Mouse (Mus musculus) layer of hippocampus, adult 11-12 months (tissue): ENCODE measurements around the gene Samd3.

Experiments used
- DNase-seq: peaks from one replicate; pipeline ENCODE4 v3.0.0; 2022; ENCODE audit warnings: low spot score

The Samd3 gene

GRCm38 (mm10) chr10:26229488-26229887 is at the start of gene Samd3:
Samd3 (plus strand) TSS chr10:26229707.
- no peak for DNase-seq

GRCm38 (mm10) chr10:26185289-26185688 is 44.2 kb upstream of the Samd3 start:
- peak; percentile 3 for DNase-seq

DNA sequence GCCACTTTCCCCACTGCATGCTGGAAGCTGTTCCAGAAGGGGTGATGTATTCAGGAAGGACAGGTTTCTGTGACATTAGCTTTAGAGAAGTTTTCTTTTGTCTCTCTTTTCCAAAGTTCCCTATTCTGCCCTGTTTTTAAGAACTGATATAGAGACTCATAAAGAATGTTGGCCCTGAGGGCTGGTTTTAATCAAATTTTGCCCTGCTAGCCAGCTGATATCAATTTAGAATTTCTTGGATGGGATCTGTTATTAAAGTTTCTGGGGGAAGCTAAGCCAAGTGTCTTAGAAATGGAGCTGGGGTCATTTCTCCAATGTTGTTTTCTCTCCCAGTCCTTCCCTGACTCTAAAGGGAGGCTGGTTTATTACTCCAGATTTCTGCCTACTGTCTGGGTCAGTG is 38.7 kb upstream of the Samd3 start:
- DNase-seq, result no peak

- DNase-seq, result no peak
These were observed 34.6 kb upstream of the Samd3 start for GRCm38 (mm10) chr10:26194892-26195291.

DNA sequence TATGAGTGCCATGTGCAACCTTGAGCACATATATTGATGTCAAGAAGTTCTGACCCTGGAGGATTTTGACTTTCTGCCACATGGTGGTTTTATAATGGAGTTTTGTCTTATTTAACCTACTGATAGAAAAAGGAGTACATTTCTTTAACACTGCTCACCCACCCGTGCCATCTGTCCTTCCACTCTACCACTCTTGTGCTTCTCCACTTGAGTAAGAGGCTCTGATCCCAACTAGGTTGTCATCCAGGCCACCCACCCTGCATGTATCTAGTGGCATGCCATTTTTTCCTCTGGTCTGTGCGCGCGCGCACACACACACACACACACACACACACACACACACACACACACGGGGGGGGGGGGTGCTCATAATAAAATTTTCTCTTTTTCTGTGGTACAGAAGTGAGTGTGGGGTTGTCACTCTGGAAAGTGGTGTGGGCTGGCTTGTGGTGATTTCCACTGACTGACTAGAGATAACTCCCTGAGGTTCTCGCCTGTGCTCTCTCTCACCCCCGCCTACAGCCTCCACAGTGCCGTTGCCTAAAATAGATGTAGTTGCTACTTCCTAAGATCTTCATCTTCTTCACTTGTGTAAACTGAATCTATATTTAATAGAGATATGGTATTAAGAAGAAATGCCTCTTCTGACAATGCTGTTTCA is 26.7 kb upstream of the Samd3 start:
- no peak for DNase-seq

DNA sequence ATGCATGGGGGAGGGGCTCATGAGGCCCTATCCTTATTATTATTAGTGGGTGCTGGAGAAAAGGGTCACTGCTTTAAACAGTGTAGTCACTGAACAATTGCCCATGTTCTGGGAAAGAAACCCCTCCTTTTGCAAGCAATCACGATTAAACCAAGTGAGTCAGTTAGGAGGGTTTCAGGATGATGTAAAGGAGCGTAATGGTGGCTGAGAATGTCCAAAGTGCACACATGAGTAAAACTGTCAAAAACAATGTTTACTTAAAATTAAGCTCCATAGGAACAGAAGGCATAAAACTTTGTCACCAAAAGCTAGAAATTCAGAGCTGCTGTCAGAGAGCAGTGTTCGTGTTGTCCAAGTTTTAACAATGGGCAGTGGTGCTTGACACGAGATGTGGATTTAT is 8.8 kb upstream of the Samd3 start:
- no peak for DNase-seq

DNA sequence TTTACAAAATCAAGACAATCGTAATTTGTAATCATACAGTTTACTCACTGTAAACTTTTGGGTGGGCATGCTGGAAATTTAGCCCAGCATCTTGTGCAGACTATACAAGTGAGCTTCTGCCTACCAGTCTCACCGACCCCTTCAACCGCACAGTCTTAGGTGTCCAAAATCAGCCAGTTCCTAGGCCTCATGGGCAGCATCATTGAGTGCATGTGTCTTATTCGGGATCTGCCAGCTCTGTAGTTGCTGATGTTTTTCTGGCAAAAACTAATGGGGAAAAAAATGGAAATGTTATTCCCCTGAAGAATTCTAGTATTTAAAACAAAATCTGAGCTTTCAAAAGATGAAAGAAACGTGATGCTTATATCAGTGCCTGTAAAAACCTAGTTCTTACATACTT is 3.3 kb upstream of the Samd3 start:
- no peak for DNase-seq

GRCm38 (mm10) chr10:26226734-26227133 is 2.8 kb upstream of the Samd3 start:
- no peak for DNase-seq

- no peak for DNase-seq
These were observed 1.3 kb upstream of the Samd3 start for GRCm38 (mm10) chr10:26228187-26228586.

GRCm38 (mm10) chr10:26232071-26232653 is 2.7 kb downstream of the Samd3 start:
- no peak for DNase-seq

GRCm38 (mm10) chr10:26238559-26238958 is 9.1 kb downstream of the Samd3 start:
- DNase-seq, result no peak

GRCm38 (mm10) chr10:26239090-26239489 is 9.6 kb downstream of the Samd3 start:
- no peak for DNase-seq

- no peak for DNase-seq
These were observed 13.7 kb downstream of the Samd3 start for GRCm38 (mm10) chr10:26243203-26243602.

GRCm38 (mm10) chr10:26244466-26244865 is 15.0 kb downstream of the Samd3 start:
- no peak for DNase-seq

DNA sequence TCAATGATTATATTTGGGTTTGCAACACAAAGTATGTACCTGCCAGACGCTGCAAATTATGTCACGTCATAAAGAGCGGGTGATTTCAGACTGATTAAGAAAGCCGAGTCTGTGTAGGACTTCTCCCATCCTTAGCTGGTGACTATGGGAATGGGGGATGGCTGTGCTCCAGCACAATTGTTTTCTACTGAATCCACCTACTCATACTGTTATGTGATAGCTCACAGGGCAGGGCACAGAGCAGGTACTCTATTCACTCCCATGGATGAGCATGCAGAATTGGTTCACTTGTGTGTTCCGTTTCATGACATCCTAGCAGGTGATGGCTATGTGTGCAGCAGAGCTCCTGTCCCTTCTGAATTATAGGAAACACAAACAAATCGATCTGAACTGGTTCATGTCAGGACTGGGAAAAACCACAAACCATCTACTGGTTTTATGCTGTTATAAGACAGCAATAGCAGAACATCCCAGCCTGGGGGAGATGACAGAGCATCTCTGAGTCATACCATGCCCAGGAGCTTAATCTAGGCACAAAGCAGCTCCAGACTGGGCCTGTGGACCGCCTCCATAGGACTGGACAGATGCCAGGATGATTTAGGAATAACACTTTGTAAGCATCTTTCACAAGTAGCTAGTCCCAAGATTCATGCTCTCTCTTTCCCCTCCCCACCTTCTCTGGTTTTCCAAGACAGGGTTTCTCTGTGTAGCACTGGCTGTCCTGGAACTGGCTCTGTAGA is 20.1 kb downstream of the Samd3 start:
- DNase-seq, result peak; percentile 35

- DNase-seq, result no peak
These were observed 30.4 kb downstream of the Samd3 start for GRCm38 (mm10) chr10:26259908-26260307.

GRCm38 (mm10) chr10:26263744-26264459 is 34.4 kb downstream of the Samd3 start:
- no peak for DNase-seq

- DNase-seq, result no peak
These were observed 45.9 kb downstream of the Samd3 start for GRCm38 (mm10) chr10:26275414-26275813.

DNA sequence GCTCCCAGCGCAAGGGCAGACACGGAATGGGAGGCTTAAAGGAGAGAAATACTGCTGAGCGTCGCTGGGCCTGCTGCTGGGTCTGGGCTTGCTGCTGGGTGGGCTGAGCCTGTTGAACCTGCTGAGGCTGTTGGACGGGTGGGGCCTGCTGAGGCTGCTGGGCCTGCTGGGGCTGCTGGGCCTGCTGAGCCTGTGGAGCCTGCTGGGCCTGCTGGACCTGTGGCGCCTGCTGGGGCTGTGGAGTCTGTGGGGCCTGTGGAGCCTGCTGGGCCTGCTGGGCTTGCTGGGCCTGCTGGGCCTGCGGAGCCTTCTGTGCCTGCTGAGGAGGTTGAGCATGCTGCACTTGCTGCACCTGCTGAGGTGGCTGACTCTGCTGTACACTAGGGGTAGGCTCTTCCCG is 50.5 kb downstream of the Samd3 start:
- DNase-seq, result no peak

- no peak for DNase-seq
These were observed 57.6 kb downstream of the Samd3 start for GRCm38 (mm10) chr10:26287136-26287535.

GRCm38 (mm10) chr10:26297200-26297599 is 67.7 kb downstream of the Samd3 start:
- DNase-seq, result peak; percentile 50

DNA sequence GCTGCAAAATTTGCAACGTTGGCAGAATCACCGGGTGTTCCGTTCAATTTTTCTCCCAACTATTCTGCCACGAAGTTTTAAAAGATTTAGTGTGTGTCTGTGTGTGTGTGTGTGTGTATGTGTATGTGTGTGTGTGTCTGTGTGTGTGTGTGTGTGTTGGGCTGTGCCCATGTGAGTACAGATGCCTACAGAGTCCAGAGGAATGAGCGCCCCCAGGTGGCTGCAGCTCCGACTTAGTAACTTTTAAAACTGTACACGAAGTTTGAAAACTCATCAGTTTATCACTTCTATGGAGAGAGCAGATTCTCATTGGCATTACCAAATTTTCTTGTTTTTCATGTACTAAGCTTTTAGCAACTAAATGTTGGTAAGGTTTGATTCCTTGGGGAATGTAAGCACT is 68.1 kb downstream of the Samd3 start:
- DNase-seq, result no peak

GRCm38 (mm10) chr10:26302336-26302735 is 72.8 kb downstream of the Samd3 start:
- no peak for DNase-seq
